Mouse (Mus musculus): Measurements from ENCODE around the gene Eepd1. TPM values are rescaled to one million over a fixed set of nuclear protein-coding genes. Genes with fewer than 3 reads are reported as not detected.

Gene Eepd1
- polyA plus RNA-seq, 1 experiment from 2014 or later: 11.0 TPM

GRCm38 (mm10) chr9:25496703-25497102 is 15.4 kb downstream of the Eepd1 start:
- no peak overlapping the region for H3K4me3 ChIP-seq (ENCODE audit: low read length)
- no peak overlapping the region for H3K27ac ChIP-seq (ENCODE audit: low read length)
- no peaks in the 10 kb centered on the region for H3K27me3 ChIP-seq (ENCODE audit: control insufficient read depth, insufficient read depth, low read depth, low read length)
- H3K36me3 ChIP-seq (ENCODE audit: control insufficient read depth, insufficient read depth, low read length): no peaks in the 10 kb centered on the region
- no peak overlapping the region for H3K9ac ChIP-seq (ENCODE audit: low read length)
- peaks cover 5% of the 10 kb centered on the region; the same call in 1 of the 2 replicates for H3K4me1 ChIP-seq (replicated peaks; ENCODE audit: control insufficient read depth, insufficient read depth, low read length)
- 86% methylated on average over 2 of the region's 2 CpGs for WGBS
- ATAC-seq (ENCODE audit: low read depth): no peak
- H3K9me3 ChIP-seq (ENCODE audit: control insufficient read depth, low read length): no peaks in the 10 kb centered on the region
- no peak overlapping the region for H3K4me2 ChIP-seq (ENCODE audit: low read depth, low read length)

GRCm38 (mm10) chr9:25498770-25499169 is 17.4 kb downstream of the Eepd1 start:
- Histone ChIP-seq H3K27me3 (ENCODE audit: control insufficient read depth, insufficient read depth, low read depth, low read length) (no peaks in the 10 kb centered on the region), H3K9me3 (ENCODE audit: control insufficient read depth, low read length) (no peaks in the 10 kb centered on the region), H3K4me3 (ENCODE audit: low read length) (no peak overlapping the region), H3K4me1 (replicated peaks; ENCODE audit: control insufficient read depth, insufficient read depth, low read length) (peaks cover 5% of the 10 kb centered on the region; the same call in 1 of the 2 replicates), H3K27ac (ENCODE audit: low read length) (no peak overlapping the region), H3K4me2 (ENCODE audit: low read depth, low read length) (no peak overlapping the region), H3K9ac (ENCODE audit: low read length) (no peak overlapping the region), H3K36me3 (ENCODE audit: control insufficient read depth, insufficient read depth, low read length) (no peaks in the 10 kb centered on the region)
- 35% methylated on average over 4 of the region's 4 CpGs for WGBS
- ATAC-seq (ENCODE audit: low read depth): peak; percentile 72

GRCm38 (mm10) chr9:25499306-25499705 is 18.0 kb downstream of the Eepd1 start:
- no peaks in the 10 kb centered on the region for H3K27me3 ChIP-seq (ENCODE audit: control insufficient read depth, insufficient read depth, low read depth, low read length)
- H3K27ac ChIP-seq (ENCODE audit: low read length): no peak overlapping the region
- H3K36me3 ChIP-seq (ENCODE audit: control insufficient read depth, insufficient read depth, low read length): no peaks in the 10 kb centered on the region
- H3K4me3 ChIP-seq (ENCODE audit: low read length): no peak overlapping the region
- peaks cover 5% of the 10 kb centered on the region; the same call in 1 of the 2 replicates for H3K4me1 ChIP-seq (replicated peaks; ENCODE audit: control insufficient read depth, insufficient read depth, low read length)
- H3K9me3 ChIP-seq (ENCODE audit: control insufficient read depth, low read length): no peaks in the 10 kb centered on the region
- no peak overlapping the region for H3K4me2 ChIP-seq (ENCODE audit: low read depth, low read length)
- no peak overlapping the region for H3K9ac ChIP-seq (ENCODE audit: low read length)
- 41% methylated on average over 3 of the region's 3 CpGs for WGBS
- ATAC-seq (ENCODE audit: low read depth): peak; percentile 47

GRCm38 (mm10) chr9:25500031-25500430 is 18.7 kb downstream of the Eepd1 start:
- Histone ChIP-seq H3K36me3 (ENCODE audit: control insufficient read depth, insufficient read depth, low read length) (no peaks in the 10 kb centered on the region), H3K4me1 (replicated peaks; ENCODE audit: control insufficient read depth, insufficient read depth, low read length) (peaks cover 5% of the 10 kb centered on the region; the same call in 1 of the 2 replicates), H3K9ac (ENCODE audit: low read length) (no peak overlapping the region), H3K4me2 (ENCODE audit: low read depth, low read length) (no peak overlapping the region), H3K27me3 (ENCODE audit: control insufficient read depth, insufficient read depth, low read depth, low read length) (no peaks in the 10 kb centered on the region), H3K4me3 (ENCODE audit: low read length) (no peak overlapping the region), H3K9me3 (ENCODE audit: control insufficient read depth, low read length) (no peaks in the 10 kb centered on the region), H3K27ac (ENCODE audit: low read length) (no peak overlapping the region)
- WGBS: 81% methylated on average over 2 of the region's 2 CpGs
- no peak for ATAC-seq (ENCODE audit: low read depth)

- H3K9me3 ChIP-seq (ENCODE audit: control insufficient read depth, low read length): no peaks in the 10 kb centered on the region
- H3K27me3 ChIP-seq (ENCODE audit: control insufficient read depth, insufficient read depth, low read depth, low read length): no peaks in the 10 kb centered on the region
- no peak overlapping the region for H3K27ac ChIP-seq (ENCODE audit: low read length)
- H3K4me2 ChIP-seq (ENCODE audit: low read depth, low read length): no peak overlapping the region
- no peak overlapping the region for H3K4me3 ChIP-seq (ENCODE audit: low read length)
- no peak for ATAC-seq (ENCODE audit: low read depth)
- peaks cover 8% of the 10 kb centered on the region for H3K4me1 ChIP-seq (replicated peaks; ENCODE audit: control insufficient read depth, insufficient read depth, low read length)
- 80% methylated on average over 3 of the region's 3 CpGs for WGBS
- H3K36me3 ChIP-seq (ENCODE audit: control insufficient read depth, insufficient read depth, low read length): no peaks in the 10 kb centered on the region
- H3K9ac ChIP-seq (ENCODE audit: low read length): no peak overlapping the region
Observed at GRCm38 (mm10) chr9:25508825-25509224, 27.5 kb downstream of the Eepd1 start.

GRCm38 (mm10) chr9:25510572-25510971 is 29.2 kb downstream of the Eepd1 start:
- Histone ChIP-seq H3K36me3 (ENCODE audit: control insufficient read depth, insufficient read depth, low read length) (no peaks in the 10 kb centered on the region), H3K4me2 (ENCODE audit: low read depth, low read length) (no peak overlapping the region), H3K9me3 (ENCODE audit: control insufficient read depth, low read length) (no peaks in the 10 kb centered on the region), H3K4me1 (replicated peaks; ENCODE audit: control insufficient read depth, insufficient read depth, low read length) (peaks cover 7% of the 10 kb centered on the region), H3K9ac (ENCODE audit: low read length) (no peak overlapping the region), H3K4me3 (ENCODE audit: low read length) (no peak overlapping the region), H3K27ac (ENCODE audit: low read length) (no peak overlapping the region), H3K27me3 (ENCODE audit: control insufficient read depth, insufficient read depth, low read depth, low read length) (no peaks in the 10 kb centered on the region)
- WGBS: 70% methylated on average over 11 of the region's 11 CpGs
- no peak for ATAC-seq (ENCODE audit: low read depth)

- no peaks in the 10 kb centered on the region for H3K36me3 ChIP-seq (ENCODE audit: control insufficient read depth, insufficient read depth, low read length)
- WGBS: 52% methylated on average over 2 of the region's 2 CpGs
- no peak overlapping the region for H3K9ac ChIP-seq (ENCODE audit: low read length)
- peaks cover 7% of the 10 kb centered on the region for H3K4me1 ChIP-seq (replicated peaks; ENCODE audit: control insufficient read depth, insufficient read depth, low read length)
- no peaks in the 10 kb centered on the region for H3K9me3 ChIP-seq (ENCODE audit: control insufficient read depth, low read length)
- peak; percentile 56; the same call in 1 of the 2 replicates for ATAC-seq (ENCODE audit: low read depth)
- H3K4me3 ChIP-seq (ENCODE audit: low read length): no peak overlapping the region
- H3K27me3 ChIP-seq (ENCODE audit: control insufficient read depth, insufficient read depth, low read depth, low read length): no peaks in the 10 kb centered on the region
- H3K27ac ChIP-seq (ENCODE audit: low read length): no peak overlapping the region
- H3K4me2 ChIP-seq (ENCODE audit: low read depth, low read length): no peak overlapping the region
Observed at GRCm38 (mm10) chr9:25513050-25513449, 31.7 kb downstream of the Eepd1 start.

GRCm38 (mm10) chr9:25513556-25513955 is 32.2 kb downstream of the Eepd1 start:
- 63% methylated on average over 3 of the region's 3 CpGs for WGBS
- no peaks in the 10 kb centered on the region for H3K36me3 ChIP-seq (ENCODE audit: control insufficient read depth, insufficient read depth, low read length)
- H3K4me3 ChIP-seq (ENCODE audit: low read length): no peak overlapping the region
- no peak overlapping the region for H3K4me2 ChIP-seq (ENCODE audit: low read depth, low read length)
- H3K9me3 ChIP-seq (ENCODE audit: control insufficient read depth, low read length): no peaks in the 10 kb centered on the region
- H3K27me3 ChIP-seq (ENCODE audit: control insufficient read depth, insufficient read depth, low read depth, low read length): no peaks in the 10 kb centered on the region
- ATAC-seq (ENCODE audit: low read depth): no peak
- no peak overlapping the region for H3K9ac ChIP-seq (ENCODE audit: low read length)
- H3K4me1 ChIP-seq (replicated peaks; ENCODE audit: control insufficient read depth, insufficient read depth, low read length): peaks cover 7% of the 10 kb centered on the region
- no peak overlapping the region for H3K27ac ChIP-seq (ENCODE audit: low read length)

GRCm38 (mm10) chr9:25516640-25517039 is 35.3 kb downstream of the Eepd1 start:
- Histone ChIP-seq H3K27me3 (ENCODE audit: control insufficient read depth, insufficient read depth, low read depth, low read length) (no peaks in the 10 kb centered on the region), H3K27ac (ENCODE audit: low read length) (no peak overlapping the region), H3K4me2 (ENCODE audit: low read depth, low read length) (no peak overlapping the region), H3K4me1 (replicated peaks; ENCODE audit: control insufficient read depth, insufficient read depth, low read length) (peaks cover 7% of the 10 kb centered on the region), H3K9me3 (ENCODE audit: control insufficient read depth, low read length) (no peaks in the 10 kb centered on the region), H3K4me3 (ENCODE audit: low read length) (no peak overlapping the region), H3K9ac (ENCODE audit: low read length) (no peak overlapping the region), H3K36me3 (ENCODE audit: control insufficient read depth, insufficient read depth, low read length) (no peaks in the 10 kb centered on the region)
- WGBS: 49% methylated on average over 7 of the region's 7 CpGs
- no peak for ATAC-seq (ENCODE audit: low read depth)

- Histone ChIP-seq H3K4me1 (replicated peaks; ENCODE audit: control insufficient read depth, insufficient read depth, low read length) (peaks cover 7% of the 10 kb centered on the region), H3K4me3 (ENCODE audit: low read length) (no peak overlapping the region), H3K4me2 (ENCODE audit: low read depth, low read length) (no peak overlapping the region), H3K27ac (ENCODE audit: low read length) (no peak overlapping the region), H3K36me3 (ENCODE audit: control insufficient read depth, insufficient read depth, low read length) (no peaks in the 10 kb centered on the region), H3K9me3 (ENCODE audit: control insufficient read depth, low read length) (no peaks in the 10 kb centered on the region), H3K9ac (ENCODE audit: low read length) (no peak overlapping the region), H3K27me3 (ENCODE audit: control insufficient read depth, insufficient read depth, low read depth, low read length) (no peaks in the 10 kb centered on the region)
- WGBS: 51% methylated on average over 4 of the region's 4 CpGs
- ATAC-seq (ENCODE audit: low read depth): no peak; the same call in 1 of the 2 replicates
Observed at GRCm38 (mm10) chr9:25517982-25518381, 36.6 kb downstream of the Eepd1 start.
